Mouse (Mus musculus) hindbrain, embryonic 15.5 days (tissue): Measurements from ENCODE around the gene Recql5. TPM values are rescaled to one million over a fixed set of nuclear protein-coding genes. Genes with fewer than 3 reads are reported as not detected.
"Not testable (repeated sequence)": the region's sequence is repeated elsewhere in the genome, so short reads cannot be mapped to it uniquely, and the experiment has no call there.

Experiments
- ATAC-seq: fragments of 200-750 bp; cut with Nextera tagmentation; 2 replicates; pipeline ENCODE4 v1.8.0; 2017; ENCODE audit warnings: low read depth, moderate number of reproducible peaks, moderate TSS enrichment; ENCODE audit not compliant: low FRiP score
- H3K27ac ChIP-seq: fragments of 300-500 bp; sonication (generic); replicated peaks from 2 replicates; pipeline ENCODE4 v1.5.1; 2015; ENCODE audit warnings: mild to moderate bottlenecking, inconsistent platforms
- H3K27me3 ChIP-seq: fragments of 300-500 bp; sonication (generic); 2 replicates; pipeline ENCODE4 v1.6.1; 2015; ENCODE audit warnings: control low read depth, inconsistent platforms
- H3K36me3 ChIP-seq: fragments of 300-500 bp; sonication (generic); 2 replicates; pipeline ENCODE4 v1.6.1; 2015; ENCODE audit warnings: control low read depth, inconsistent platforms
- H3K4me1 ChIP-seq: fragments of 300-500 bp; sonication (generic); replicated peaks from 2 replicates; pipeline ENCODE4 v1.6.1; 2015; ENCODE audit warnings: control low read depth, inconsistent platforms
- H3K4me2 ChIP-seq: fragments of 300-500 bp; sonication (generic); 2 replicates; pipeline ENCODE4 v1.6.1; 2015; ENCODE audit warnings: moderate library complexity, mild to moderate bottlenecking, inconsistent platforms
- H3K4me3 ChIP-seq: fragments of 300-500 bp; sonication (generic); 2 replicates; pipeline ENCODE4 v1.5.1; 2015; ENCODE audit warnings: mild to moderate bottlenecking, inconsistent platforms
- H3K9ac ChIP-seq: fragments of 300-500 bp; sonication (generic); 2 replicates; pipeline ENCODE4 v1.6.1; 2015; ENCODE audit warnings: inconsistent platforms
- H3K9me3 ChIP-seq: fragments of 300-500 bp; sonication (generic); 2 replicates; pipeline ENCODE4 v1.6.1; 2016; ENCODE audit warnings: control low read depth, inconsistent platforms
- WGBS: fragments of 180-500 bp; shearing (Covaris S2); methylation state at CpG from one replicate; pipeline ENCODE4 v1.1.7; 2015; 5-methylcytosine and 5-hydroxymethylcytosine counted together
- polyA plus RNA-seq: library from polyadenylated mRNA; unstranded; fragments of >200 nt; fragmentation: Nextera tagmentation; extraction: Ambion mirVana; gene quantifications from 2 replicates; pipeline ENCODE4 v1.2.1, GENCODE M21; 2015

Recql5 gene
- polyA plus RNA-seq, 1 experiment from 2014 or later, result 23.8 TPM

- Histone ChIP-seq H3K27ac (no peak overlapping the region), H3K9me3 (no peaks in the 10 kb centered on the region), H3K27me3 (no peaks in the 10 kb centered on the region), H3K4me2 (no peak overlapping the region), H3K4me1 (no peaks in the 10 kb centered on the region), H3K36me3 (no peaks in the 10 kb centered on the region), H3K9ac (no peak overlapping the region), H3K4me3 (no peak overlapping the region)
- WGBS, result 78% methylated on average over 5 of the region's 5 CpGs
- ATAC-seq, result no peak
Observed at GRCm38 (mm10) chr11:115876438-115876837, 56.8 kb downstream of the Recql5 start.

GRCm38 (mm10) chr11:115875935-115876334, 57.3 kb downstream of the Recql5 start:
- Histone ChIP-seq H3K4me1 (no peaks in the 10 kb centered on the region), H3K9ac (no peak overlapping the region), H3K4me2 (no peak overlapping the region), H3K9me3 (no peaks in the 10 kb centered on the region), H3K27ac (no peak overlapping the region), H3K4me3 (no peak overlapping the region), H3K27me3 (no peaks in the 10 kb centered on the region), H3K36me3 (no peaks in the 10 kb centered on the region)
- 97% methylated on average over 3 of the region's 3 CpGs for WGBS
- ATAC-seq, result no peak

- no peaks in the 10 kb centered on the region for H3K4me1 ChIP-seq
- H3K4me2 ChIP-seq, result no peak overlapping the region
- H3K9ac ChIP-seq, result no peak overlapping the region
- H3K27me3 ChIP-seq, result no peaks in the 10 kb centered on the region
- no peak for ATAC-seq
- H3K27ac ChIP-seq, result no peak overlapping the region
- no peak overlapping the region for H3K4me3 ChIP-seq
- H3K9me3 ChIP-seq, result no peaks in the 10 kb centered on the region
- 75% methylated on average over 4 of the region's 4 CpGs for WGBS
- no peaks in the 10 kb centered on the region for H3K36me3 ChIP-seq
Observed at GRCm38 (mm10) chr11:115872437-115872836, 60.8 kb downstream of the Recql5 start.

- ATAC-seq, result no peak
Observed at GRCm38 (mm10) chr11:115869393-115869792, 63.9 kb downstream of the Recql5 start.

GRCm38 (mm10) chr11:115863895-115864294, 69.4 kb downstream of the Recql5 start:
- Histone ChIP-seq H3K27me3 (peaks cover 32% of the 10 kb centered on the region), H3K4me3 (no peak overlapping the region), H3K4me2 (no peak overlapping the region), H3K9ac (no peak overlapping the region), H3K9me3 (no peaks in the 10 kb centered on the region), H3K36me3 (no peaks in the 10 kb centered on the region), H3K27ac (no peak overlapping the region), H3K4me1 (peaks cover 11% of the 10 kb centered on the region)
- WGBS, result 85% methylated on average over 8 of the region's 8 CpGs
- no peak for ATAC-seq

More at GRCm38 (mm10) chr11:115869393-115869792, 63.9 kb downstream of the Recql5 start:
- no peaks in the 10 kb centered on the region for H3K9me3 ChIP-seq
- no peaks in the 10 kb centered on the region for H3K36me3 ChIP-seq
- H3K4me2 ChIP-seq, result no peak overlapping the region
- no peak overlapping the region for H3K9ac ChIP-seq
- H3K4me1 ChIP-seq, result no peaks in the 10 kb centered on the region
- no peak overlapping the region for H3K27ac ChIP-seq
- 86% methylated on average over 8 of the region's 8 CpGs for WGBS
- no peak overlapping the region for H3K4me3 ChIP-seq
- no peaks in the 10 kb centered on the region for H3K27me3 ChIP-seq

- H3K27ac ChIP-seq, result no peak overlapping the region
- peaks cover 48% of the 10 kb centered on the region for H3K27me3 ChIP-seq
- H3K36me3 ChIP-seq, result no peaks in the 10 kb centered on the region
- peak overlapping the region; percentile 27 for H3K4me3 ChIP-seq
- H3K9ac ChIP-seq, result 0 out of 2 replicates have a peak overlapping the region, but pooled peaks have one; percentile 18
- no peaks in the 10 kb centered on the region for H3K9me3 ChIP-seq
- H3K4me1 ChIP-seq, result peaks cover 22% of the 10 kb centered on the region
- WGBS, result 2% methylated on average over 75 of the region's 75 CpGs
- H3K4me2 ChIP-seq, result peak overlapping the region; percentile 51
- ATAC-seq, result peak; percentile 66
Observed at GRCm38 (mm10) chr11:115859143-115859945, 73.9 kb downstream of the Recql5 start.

GRCm38 (mm10) chr11:115858354-115858753, 74.9 kb downstream of the Recql5 start, which contains the start of gene Myo15b:
Myo15b (plus strand) TSS chr11:115858406.
- Histone ChIP-seq H3K9ac (0 out of 2 replicates have a peak within 1 kb of the TSS, but pooled peaks have one; percentile 18), H3K4me2 (peak within 1 kb of the TSS; percentile 51), H3K9me3 (no peaks in the 10 kb centered on the region), H3K27ac (no peak within 1 kb of the TSS), H3K27me3 (peaks cover 48% of the 10 kb centered on the region), H3K4me1 (peaks cover 22% of the 10 kb centered on the region), H3K36me3 (no peaks in the 10 kb centered on the region), H3K4me3 (peak within 1 kb of the TSS; percentile 27)
- 10% methylated on average over 27 of the region's 27 CpGs for WGBS
- ATAC-seq, result no peak

- Histone ChIP-seq H3K27me3 (peaks cover 48% of the 10 kb centered on the region), H3K4me1 (peaks cover 22% of the 10 kb centered on the region), H3K4me3 (no peak overlapping the region), H3K9me3 (no peaks in the 10 kb centered on the region), H3K27ac (no peak overlapping the region), H3K36me3 (no peaks in the 10 kb centered on the region), H3K9ac (no peak overlapping the region), H3K4me2 (no peak overlapping the region)
- 33% methylated on average over 13 of the region's 13 CpGs for WGBS
- no peak for ATAC-seq
Observed at GRCm38 (mm10) chr11:115857936-115858335, 75.3 kb downstream of the Recql5 start.

- H3K36me3 ChIP-seq, H3K27ac ChIP-seq, H3K9me3 ChIP-seq, ATAC-seq, H3K4me3 ChIP-seq, H3K4me2 ChIP-seq, H3K9ac ChIP-seq: not testable (repeated sequence)
- 91% methylated on average over 4 of the region's 4 CpGs for WGBS
- H3K4me1 ChIP-seq, result peaks cover 22% of the 10 kb centered on the region
- H3K27me3 ChIP-seq, result peaks cover 47% of the 10 kb centered on the region
Observed at GRCm38 (mm10) chr11:115857146-115857545, 76.1 kb downstream of the Recql5 start.

GRCm38 (mm10) chr11:115854674-115855073, 78.6 kb downstream of the Recql5 start:
- Histone ChIP-seq H3K27ac (no peak overlapping the region), H3K9ac (no peak overlapping the region), H3K4me1 (peaks cover 18% of the 10 kb centered on the region), H3K36me3 (no peaks in the 10 kb centered on the region), H3K27me3 (peaks cover 22% of the 10 kb centered on the region), H3K4me3 (no peak overlapping the region), H3K4me2 (no peak overlapping the region), H3K9me3 (no peaks in the 10 kb centered on the region)
- 74% methylated on average over 6 of the region's 6 CpGs for WGBS
- no peak for ATAC-seq

- Histone ChIP-seq H3K9ac (no peak overlapping the region), H3K4me3 (no peak overlapping the region), H3K36me3 (no peaks in the 10 kb centered on the region), H3K27me3 (no peaks in the 10 kb centered on the region), H3K27ac (no peak overlapping the region), H3K9me3 (no peaks in the 10 kb centered on the region), H3K4me1 (no peaks in the 10 kb centered on the region), H3K4me2 (no peak overlapping the region)
- no peak for ATAC-seq
- 94% methylated on average over 2 of the region's 2 CpGs for WGBS
Observed at GRCm38 (mm10) chr11:115845819-115846218, 87.5 kb downstream of the Recql5 start.

GRCm38 (mm10) chr11:115844240-115844639, 89.0 kb downstream of the Recql5 start:
- Histone ChIP-seq H3K4me2 (no peak overlapping the region), H3K9me3 (no peaks in the 10 kb centered on the region), H3K9ac (no peak overlapping the region), H3K27me3 (no peaks in the 10 kb centered on the region), H3K27ac (no peak overlapping the region), H3K4me1 (no peaks in the 10 kb centered on the region), H3K4me3 (no peak overlapping the region), H3K36me3 (no peaks in the 10 kb centered on the region)
- WGBS, result 82% methylated on average over 8 of the region's 8 CpGs
- no peak for ATAC-seq
